Mouse (Mus musculus): ENCODE results near the gene Dnajc10.

- no peak for TF ChIP-seq POLR2A (IDR thresholded peaks at IDR 0.05; ENCODE audit: extremely low read depth, insufficient read depth, low read length)
- no peak for TF ChIP-seq CTCF (IDR thresholded peaks at IDR 0.05; ENCODE audit: extremely low read depth, insufficient read depth, low read length)
Measured at GRCm38 (mm10) chr2:80328961-80329653, 13.8 kb downstream of the Dnajc10 start.

All from cortical plate, adult 2 months (tissue).